Mouse (Mus musculus) heart, adult 2 months (tissue): ENCODE results near the gene Oasl1. TPM values are rescaled to one million over a fixed set of nuclear protein-coding genes. Genes with fewer than 3 reads are reported as not detected.

Experiments used
- DNase-seq, 2 experiments: peaks; one replicate each; pipeline ENCODE4 v3.0.0; 2021
- H3K27ac ChIP-seq: fragments of 200-600 bp; 2 replicates; pipeline ENCODE4 v1.8.1; 2022
- H3K27me3 ChIP-seq: fragments of 200-500 bp; 2 replicates; pipeline ENCODE4 v1.6.1; 2012; ENCODE audit warnings: mild to moderate bottlenecking, low read length, inconsistent platforms, mixed read lengths; ENCODE audit not compliant: control insufficient read depth, insufficient read depth
- H3K36me3 ChIP-seq: fragments of 200-500 bp; 2 replicates; pipeline ENCODE4 v1.6.1; 2012; ENCODE audit warnings: low read length, inconsistent platforms; ENCODE audit not compliant: control insufficient read depth, insufficient read depth
- H3K4me1 ChIP-seq: fragments of 200-500 bp; 2 replicates; pipeline ENCODE4 v1.6.1; 2011; ENCODE audit warnings: low read length; ENCODE audit not compliant: control insufficient read depth, insufficient read depth
- H3K4me3 ChIP-seq: fragments of 200-600 bp; 2 replicates; pipeline ENCODE4 v1.8.1; 2022
- H3K79me2 ChIP-seq: fragments of 200-500 bp; replicated peaks from 2 replicates; pipeline ENCODE4 v1.6.1; 2012; ENCODE audit warnings: mild to moderate bottlenecking, inconsistent platforms, low read length, moderate library complexity, mixed read lengths; ENCODE audit not compliant: control insufficient read depth, insufficient read depth
- H3K9ac ChIP-seq: fragments of 200-500 bp; 2 replicates; pipeline ENCODE4 v1.6.1; 2012; ENCODE audit warnings: low read depth, mild to moderate bottlenecking, control low read depth, inconsistent platforms, low read length, mixed read lengths
- CTCF ChIP-seq: fragments of 200-600 bp; IDR thresholded peaks from 2 replicates; pipeline ENCODE4 v1.8.1; 2022; ENCODE audit warnings: antibody characterized with exemption, mild to moderate bottlenecking, moderate library complexity
- EP300 ChIP-seq: fragments of 200-500 bp; IDR thresholded peaks from 2 replicates; pipeline ENCODE4 v1.6.1; 2011; ENCODE audit warnings: low read depth, low read length, control low read depth; ENCODE audit not compliant: insufficient read depth
- POLR2A ChIP-seq: fragments of 200-500 bp; IDR thresholded peaks from 2 replicates; pipeline ENCODE4 v1.6.1; 2011; ENCODE audit warnings: mild to moderate bottlenecking, low read depth, low read length, control low read depth; ENCODE audit not compliant: insufficient read depth
- WGBS: fragments of 180-500 bp; shearing (Covaris S2); methylation state at CpG from one replicate; pipeline ENCODE4 v1.1.7; 2018; 5-methylcytosine and 5-hydroxymethylcytosine counted together
- intact Hi-C: fragments of 180-260 bp; cut with DNase I; formaldehyde crosslinking; loops from one replicate; pipeline ENCODE4 v1.15.1; 2025
- polyA plus RNA-seq: library from polyadenylated mRNA; depleted of rRNA; stranded (reverse); fragments of >200 nt; gene quantifications from 2 replicates; pipeline ENCODE4 v1.2.3, GENCODE M21; 2012; rRNA removed
- total RNA-seq, 2 experiments: library from RNA; stranded (reverse); gene quantifications; 2 replicates each; pipeline ENCODE4 v1.2.3; 2021

The Oasl1 gene
- total and polyA plus RNA-seq, 3 experiments, result 0.91 to 1.5 (median 1.0) TPM

DNA sequence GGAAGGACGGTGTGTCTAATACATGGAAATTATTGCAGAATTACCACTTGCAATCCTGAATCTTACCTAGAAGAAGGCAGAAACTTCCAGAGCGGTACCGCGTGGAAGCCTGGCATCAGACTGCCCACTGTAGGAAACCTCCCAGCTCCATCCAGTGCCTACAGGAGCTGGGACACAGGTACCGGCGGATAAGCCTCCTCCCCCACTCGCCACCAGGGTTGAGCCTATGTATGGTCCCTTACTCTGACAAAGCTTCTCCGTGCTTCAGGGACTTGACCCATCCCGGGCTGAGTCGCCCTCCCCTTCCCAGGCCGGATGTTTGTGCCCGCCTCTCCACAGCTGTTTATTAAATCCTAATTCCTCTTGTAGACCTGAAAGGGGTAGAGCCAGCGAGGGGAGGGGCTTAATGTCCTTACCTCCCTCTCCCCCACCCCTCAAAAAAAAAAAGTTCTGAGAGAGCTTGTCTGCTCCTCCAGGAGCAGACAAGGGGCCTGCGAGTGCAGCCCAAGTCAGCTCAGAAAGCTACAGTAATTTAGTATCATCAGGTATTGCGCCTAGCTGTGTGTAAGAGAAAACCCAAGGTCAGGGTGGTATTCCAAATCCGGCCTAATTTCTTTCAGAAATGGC lies 57.2 kb downstream of the Oasl1 start:
- Histone ChIP-seq H3K4me1 (peaks cover 2% of the 10 kb centered on the region; the same call in 1 of the 2 replicates), H3K27me3 (no peaks in the 10 kb centered on the region), H3K79me2 (no peaks in the 10 kb centered on the region), H3K9ac (peak overlapping the region; percentile 37), H3K27ac (peak overlapping the region; percentile 71), H3K4me3 (peak overlapping the region; percentile 53), H3K36me3 (no peaks in the 10 kb centered on the region)
- DNase-seq, result peak; percentile 22 to 40
- TF ChIP-seq CTCF, result no peak
- TF ChIP-seq EP300, result 0 out of 2 replicates have a peak, but pooled peaks have one; percentile 1
- TF ChIP-seq POLR2A, result no peak
- WGBS, result 26% methylated on average over 16 of the region's 16 CpGs
- intact Hi-C loops, result no loop called here

DNA sequence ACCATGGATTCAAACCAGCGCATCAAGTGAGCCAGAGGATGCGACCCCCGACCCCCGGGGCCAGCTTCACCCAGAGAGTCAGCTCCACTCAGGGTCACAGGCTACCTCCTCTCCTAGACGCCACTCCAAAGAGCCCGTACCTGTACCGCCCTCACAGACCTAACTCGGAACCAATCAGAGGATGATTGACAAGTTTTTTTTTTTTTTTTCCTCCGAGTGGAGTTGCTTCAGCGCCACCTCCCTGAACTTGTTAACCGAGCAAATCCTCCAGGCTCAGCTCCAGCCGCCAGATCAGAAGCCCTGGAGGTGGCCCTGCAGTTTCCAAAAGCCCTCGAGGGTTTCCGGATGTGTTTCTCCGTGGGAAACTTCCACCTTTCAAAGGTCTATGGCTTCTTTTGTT lies 59.0 kb downstream of the Oasl1 start:
- no peaks in the 10 kb centered on the region for H3K79me2 ChIP-seq
- H3K4me3 ChIP-seq, result no peak overlapping the region
- TF ChIP-seq POLR2A, result no peak
- TF ChIP-seq EP300, result no peak
- no peaks in the 10 kb centered on the region for H3K27me3 ChIP-seq
- H3K9ac ChIP-seq, result no peak overlapping the region
- H3K36me3 ChIP-seq, result no peaks in the 10 kb centered on the region
- intact Hi-C loops, result no loop called here
- H3K4me1 ChIP-seq, result peaks cover 2% of the 10 kb centered on the region; the same call in 1 of the 2 replicates
- no peak for DNase-seq
- H3K27ac ChIP-seq, result no peak overlapping the region
- 65% methylated on average over 15 of the region's 15 CpGs for WGBS

DNA sequence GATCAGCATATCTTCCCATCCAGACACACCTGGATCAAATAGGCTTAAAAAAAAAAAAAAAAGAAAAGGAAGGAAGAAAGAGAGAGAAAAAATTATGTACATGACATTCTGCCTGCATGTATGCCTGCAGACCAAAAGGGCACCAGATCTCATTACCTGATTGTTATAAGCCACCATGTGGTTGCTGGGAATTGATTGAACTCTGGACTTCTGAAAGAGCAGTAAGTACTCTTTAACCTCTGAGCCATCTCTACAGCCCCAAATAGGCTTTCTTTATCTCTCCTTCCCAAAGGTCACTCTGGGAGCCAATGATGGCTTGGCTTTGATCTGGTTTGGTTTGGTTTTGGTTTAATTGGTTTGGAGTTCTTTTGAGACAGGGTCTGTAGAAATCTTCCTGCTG lies 62.0 kb downstream of the Oasl1 start:
- no peaks in the 10 kb centered on the region for H3K4me1 ChIP-seq
- DNase-seq, result no peak
- no peak for TF ChIP-seq EP300
- no peak for TF ChIP-seq POLR2A
- TF ChIP-seq CTCF, result no peak
- intact Hi-C loops, result no loop called here
- H3K4me3 ChIP-seq, result no peak overlapping the region
- H3K79me2 ChIP-seq, result no peaks in the 10 kb centered on the region
- H3K27me3 ChIP-seq, result no peaks in the 10 kb centered on the region
- no peak overlapping the region for H3K9ac ChIP-seq
- H3K36me3 ChIP-seq, result no peaks in the 10 kb centered on the region
- no peak overlapping the region for H3K27ac ChIP-seq

Other genes with a start within 250 kb of the Oasl1 start
- gene Gltp, start 232.3 kb upstream of the Oasl1 start, total RNA-seq, result 10 to 100 TPM; 14.2 to 17.0 TPM
- gene Gltp, start 232.3 kb upstream of the Oasl1 start, polyA plus RNA-seq, result 36.3 and 37.8 TPM in 2 replicates
- gene Tchp, start 215.5 kb upstream of the Oasl1 start, total RNA-seq, result 1 to 10 TPM; 3.4 to 4.0 TPM
- gene Tchp, start 215.5 kb upstream of the Oasl1 start, polyA plus RNA-seq, result 6.1 and 8.5 TPM in 2 replicates
- gene Ankrd13a, start 148.6 kb upstream of the Oasl1 start, total RNA-seq, result 10 to 100 TPM; 31.4 to 32.9 TPM
- gene Ankrd13a, start 148.6 kb upstream of the Oasl1 start, polyA plus RNA-seq, result 21.3 and 32.2 TPM in 2 replicates
- gene Git2, start 147.7 kb upstream of the Oasl1 start, total RNA-seq, result 10 to 100 TPM; 27.6 to 28.7 TPM
- gene Git2, start 147.7 kb upstream of the Oasl1 start, polyA plus RNA-seq, result 32.6 and 35.3 TPM in 2 replicates
- gene 1500011B03Rik, start 99.8 kb upstream of the Oasl1 start, total RNA-seq, result 1 to 10 TPM; 3.2 to 4.9 TPM
- 4.3 and 7.4 TPM in 2 replicates for gene 1500011B03Rik, start 99.8 kb upstream of the Oasl1 start, polyA plus RNA-seq
- gene 4930519G04Rik, start 69.6 kb upstream of the Oasl1 start, total RNA-seq, result not detected
- not detected in 2 replicates for gene 4930519G04Rik, start 69.6 kb upstream of the Oasl1 start, polyA plus RNA-seq
- gene Gm9936, start 64.6 kb upstream of the Oasl1 start, total RNA-seq, result not detected
- gene Gm9936, start 64.6 kb upstream of the Oasl1 start, polyA plus RNA-seq, result not detected in 2 replicates
- gene Oasl2, start 26.3 kb upstream of the Oasl1 start, total RNA-seq, result 1 to 10 TPM; 5.8 to 7.3 TPM
- 11.7 and 14.2 TPM in 2 replicates for gene Oasl2, start 26.3 kb upstream of the Oasl1 start, polyA plus RNA-seq
- gene 2210016L21Rik, start 18.9 kb downstream of the Oasl1 start, total RNA-seq, result 10 to 100 TPM; 25.3 to 31.7 TPM
- gene 2210016L21Rik, start 18.9 kb downstream of the Oasl1 start, polyA plus RNA-seq, result 10.2 and 12.5 TPM in 2 replicates
- not detected for gene Hnf1a, start 47.9 kb downstream of the Oasl1 start, total RNA-seq
- gene Hnf1a, start 47.9 kb downstream of the Oasl1 start, polyA plus RNA-seq, result not detected in 2 replicates
- gene Sppl3, start 87.9 kb downstream of the Oasl1 start, total RNA-seq, result 10 to 100 TPM; 32.0 to 32.2 TPM
- gene Sppl3, start 87.9 kb downstream of the Oasl1 start, polyA plus RNA-seq, result 40.8 and 47.9 TPM in 2 replicates
- gene Gm10401, start 175.1 kb downstream of the Oasl1 start, total RNA-seq, result not detected
- gene Gm10401, start 175.1 kb downstream of the Oasl1 start, polyA plus RNA-seq, result not detected in 2 replicates
- gene Acads, start 196.1 kb downstream of the Oasl1 start, total RNA-seq, result 100 to 1,000 TPM; 199 to 228 TPM
- 256 and 333 TPM in 2 replicates for gene Acads, start 196.1 kb downstream of the Oasl1 start, polyA plus RNA-seq
- 10 to 100 TPM; 15.8 to 22.0 TPM for gene Unc119b, start 211.7 kb downstream of the Oasl1 start, total RNA-seq
- 18.4 and 27.8 TPM in 2 replicates for gene Unc119b, start 211.7 kb downstream of the Oasl1 start, polyA plus RNA-seq
- gene Mlec, start 234.9 kb downstream of the Oasl1 start, total RNA-seq, result 10 to 100 TPM; 74.6 to 80.6 TPM
- 40.4 and 75.4 TPM in 2 replicates for gene Mlec, start 234.9 kb downstream of the Oasl1 start, polyA plus RNA-seq